Mouse (Mus musculus): Measurements from ENCODE around the gene Tspan9. TPM values are rescaled to one million over a fixed set of nuclear protein-coding genes. Genes with fewer than 3 reads are reported as not detected.

Tspan9 gene
- polyA plus RNA-seq, 1 experiment from 2014 or later, result 34.5 TPM

DNA sequence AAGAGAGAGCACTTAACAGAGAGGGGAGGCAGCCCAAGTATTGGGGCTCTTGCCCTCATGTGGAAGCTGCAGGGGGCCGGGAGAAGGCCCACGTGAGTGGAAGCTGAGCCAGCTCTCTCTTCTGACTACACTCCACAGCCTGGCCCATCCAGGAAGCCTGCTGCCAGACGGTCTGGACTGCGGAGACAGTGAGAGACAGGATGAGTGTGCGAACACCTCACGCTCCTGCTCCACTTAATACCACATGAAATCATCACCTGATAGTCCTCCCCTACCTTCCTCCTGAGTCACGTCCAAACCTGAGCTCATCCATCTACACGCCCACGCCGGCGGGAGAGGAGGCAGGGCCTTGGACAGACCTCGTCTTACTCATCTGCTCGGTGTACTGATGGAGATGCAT lies 81.2 kb downstream of the Tspan9 start:
- no peak for ATAC-seq (ENCODE audit: low FRiP score)
- Histone ChIP-seq H3K9ac (no peak overlapping the region), H3K4me2 (no peak overlapping the region), H3K27ac (no peak overlapping the region), H3K9me3 (no peaks in the 10 kb centered on the region), H3K36me3 (replicated peaks) (no peaks in the 10 kb centered on the region), H3K27me3 (no peaks in the 10 kb centered on the region), H3K4me1 (peaks cover 21% of the 10 kb centered on the region), H3K4me3 (replicated peaks) (no peak overlapping the region)
- 93% methylated on average over 13 of the region's 13 CpGs for WGBS

DNA sequence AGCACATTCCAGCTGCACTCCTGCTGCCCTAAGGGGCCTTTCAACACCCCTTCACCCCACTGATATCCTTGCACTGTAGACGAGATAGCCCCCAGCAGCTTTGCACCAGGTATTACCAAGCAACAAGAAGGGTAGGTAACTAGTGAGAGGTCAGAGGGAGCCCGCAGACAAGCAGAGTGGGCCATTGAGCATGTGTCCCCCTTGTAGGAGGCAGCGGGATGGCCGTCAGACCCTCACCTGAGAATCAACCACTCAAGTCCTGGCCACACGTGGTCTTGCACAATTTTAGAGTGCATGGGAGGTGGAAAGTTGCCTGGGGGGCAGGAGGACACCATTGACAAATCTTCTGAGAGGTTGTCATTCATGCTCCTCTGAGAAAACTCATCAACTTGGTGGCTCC lies 82.1 kb downstream of the Tspan9 start:
- Histone ChIP-seq H3K27me3 (no peaks in the 10 kb centered on the region), H3K4me2 (no peak overlapping the region), H3K27ac (no peak overlapping the region), H3K9me3 (no peaks in the 10 kb centered on the region), H3K36me3 (replicated peaks) (no peaks in the 10 kb centered on the region), H3K9ac (no peak overlapping the region), H3K4me3 (replicated peaks) (no peak overlapping the region), H3K4me1 (peaks cover 18% of the 10 kb centered on the region)
- WGBS, result 82% methylated on average over 5 of the region's 5 CpGs
- ATAC-seq (ENCODE audit: low FRiP score), result no peak

DNA sequence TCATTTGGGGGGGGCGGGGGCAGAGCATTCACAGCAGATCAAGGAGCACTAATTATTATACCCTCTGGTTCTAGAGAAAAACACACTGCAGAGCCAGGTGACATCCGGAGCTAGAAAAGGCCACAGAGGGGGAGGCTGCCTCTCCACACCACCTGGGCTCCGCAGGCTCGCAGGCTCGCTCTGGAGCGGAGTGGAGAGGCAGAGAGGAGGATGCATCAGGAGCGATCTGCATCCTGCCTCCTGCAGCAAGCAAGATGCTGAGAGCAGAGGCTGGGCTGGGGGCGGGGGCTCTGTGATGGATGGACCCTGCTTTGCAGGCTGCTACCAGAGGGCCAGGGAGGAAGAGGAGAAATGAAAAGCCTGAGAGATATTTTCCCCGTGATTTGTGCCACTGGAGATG lies 84.8 kb downstream of the Tspan9 start:
- H3K9ac ChIP-seq, result no peak overlapping the region
- no peaks in the 10 kb centered on the region for H3K36me3 ChIP-seq (replicated peaks)
- ATAC-seq (ENCODE audit: low FRiP score), result 0 out of 2 replicates have a peak, but pooled peaks have one; percentile 53
- H3K27ac ChIP-seq, result no peak overlapping the region; the same call in 1 of the 2 replicates
- no peaks in the 10 kb centered on the region for H3K9me3 ChIP-seq
- peaks cover 13% of the 10 kb centered on the region for H3K4me1 ChIP-seq
- no peak overlapping the region for H3K4me2 ChIP-seq
- WGBS, result 46% methylated on average over 9 of the region's 9 CpGs
- H3K4me3 ChIP-seq (replicated peaks), result no peak overlapping the region
- H3K27me3 ChIP-seq, result no peaks in the 10 kb centered on the region

DNA sequence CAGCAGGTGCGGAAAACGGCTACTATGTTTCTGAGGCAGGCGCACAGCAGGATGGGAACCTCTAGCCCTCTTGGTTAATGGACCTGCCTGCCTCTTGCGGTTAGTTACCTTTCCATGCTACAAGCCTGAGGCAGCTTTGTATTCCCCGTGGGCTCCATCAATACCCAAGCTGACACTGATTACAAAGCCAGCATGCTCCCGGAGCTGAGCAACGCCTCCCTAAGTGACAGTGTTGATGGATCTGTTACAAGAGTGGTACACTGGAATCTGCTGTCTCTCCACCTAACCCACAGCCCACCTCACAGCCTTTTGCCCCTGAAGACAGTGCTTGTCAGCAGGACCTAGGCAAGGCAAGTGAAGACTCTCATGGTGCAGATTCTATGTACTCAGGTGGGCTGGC lies 85.2 kb downstream of the Tspan9 start:
- Histone ChIP-seq H3K4me1 (peaks cover 17% of the 10 kb centered on the region), H3K4me3 (replicated peaks) (no peak overlapping the region), H3K27me3 (no peaks in the 10 kb centered on the region), H3K36me3 (replicated peaks) (no peaks in the 10 kb centered on the region), H3K4me2 (no peak overlapping the region), H3K27ac (no peak overlapping the region; the same call in 1 of the 2 replicates), H3K9me3 (no peaks in the 10 kb centered on the region), H3K9ac (no peak overlapping the region)
- no peak for ATAC-seq (ENCODE audit: low FRiP score)
- WGBS, result 38% methylated on average over 7 of the region's 7 CpGs

DNA sequence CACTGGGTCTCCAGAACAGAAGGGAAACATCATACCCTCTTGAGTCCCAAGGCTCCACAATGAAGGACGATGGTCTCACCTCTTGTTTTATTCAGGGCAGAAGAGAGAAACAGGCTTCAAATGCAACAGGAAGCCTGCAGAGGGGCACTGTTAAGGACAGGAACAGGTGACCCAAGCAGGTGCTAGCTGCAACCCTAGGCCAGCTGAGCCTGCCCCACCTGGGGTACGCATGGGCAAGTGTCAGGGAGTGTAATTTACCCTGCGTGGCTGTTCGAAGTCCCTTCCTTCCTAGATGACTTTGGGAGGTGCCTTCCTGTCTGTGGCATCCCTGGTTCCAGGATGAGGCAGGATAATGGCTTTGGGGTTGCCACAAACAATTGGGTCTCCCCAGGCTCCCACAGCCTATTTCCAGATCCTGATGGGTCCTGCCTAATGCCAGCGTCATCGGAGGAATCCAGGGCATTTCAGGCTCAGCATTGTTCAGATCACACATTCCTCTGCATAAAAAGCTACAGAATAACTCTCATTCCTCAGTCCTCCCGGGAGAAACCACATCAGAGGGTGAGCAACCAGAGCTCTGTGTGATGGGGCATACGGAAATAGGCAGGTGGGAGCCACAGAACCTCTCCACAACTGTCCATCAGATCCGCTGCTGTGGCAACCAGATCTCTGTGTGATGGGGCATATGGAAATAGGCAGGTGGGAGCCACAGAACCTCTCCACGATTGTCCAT lies 90.2 kb downstream of the Tspan9 start:
- no peaks in the 10 kb centered on the region for H3K36me3 ChIP-seq (replicated peaks)
- H3K4me3 ChIP-seq (replicated peaks), result no peak overlapping the region
- H3K4me2 ChIP-seq, result no peak overlapping the region
- peaks cover 13% of the 10 kb centered on the region for H3K4me1 ChIP-seq
- H3K27me3 ChIP-seq, result no peaks in the 10 kb centered on the region
- 68% methylated on average over 10 of the region's 10 CpGs for WGBS
- no peaks in the 10 kb centered on the region for H3K9me3 ChIP-seq
- no peak for ATAC-seq (ENCODE audit: low FRiP score)
- H3K27ac ChIP-seq, result no peak overlapping the region
- no peak overlapping the region for H3K9ac ChIP-seq

DNA sequence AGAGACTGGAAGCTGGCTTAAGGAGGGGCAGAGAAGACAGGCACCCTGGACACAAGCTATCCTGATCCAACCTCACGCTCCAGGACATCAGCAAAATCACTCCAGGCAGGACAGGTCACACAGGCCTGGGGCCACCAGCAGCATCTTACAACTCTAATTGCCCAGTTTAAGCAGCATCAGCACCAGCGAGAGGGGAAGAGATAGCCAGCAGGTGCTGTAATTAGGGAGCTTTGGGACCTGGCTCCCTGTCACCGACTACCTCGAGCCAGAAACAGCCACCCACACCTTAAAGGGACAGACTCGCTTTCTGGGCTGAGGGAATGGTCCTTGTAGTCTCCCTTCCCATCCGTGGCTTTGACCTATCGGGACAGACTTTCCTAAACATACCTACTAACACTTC lies 95.7 kb downstream of the Tspan9 start:
- Histone ChIP-seq H3K4me2 (no peak overlapping the region), H3K4me3 (replicated peaks) (no peak overlapping the region), H3K9me3 (no peaks in the 10 kb centered on the region), H3K4me1 (peaks cover 18% of the 10 kb centered on the region), H3K9ac (no peak overlapping the region), H3K36me3 (replicated peaks) (no peaks in the 10 kb centered on the region), H3K27ac (no peak overlapping the region), H3K27me3 (0 out of 2 replicates have a peak, but pooled peaks cover 3% of the 10 kb centered on the region)
- ATAC-seq (ENCODE audit: low FRiP score), result no peak
- WGBS, result 59% methylated on average over 7 of the region's 7 CpGs

DNA sequence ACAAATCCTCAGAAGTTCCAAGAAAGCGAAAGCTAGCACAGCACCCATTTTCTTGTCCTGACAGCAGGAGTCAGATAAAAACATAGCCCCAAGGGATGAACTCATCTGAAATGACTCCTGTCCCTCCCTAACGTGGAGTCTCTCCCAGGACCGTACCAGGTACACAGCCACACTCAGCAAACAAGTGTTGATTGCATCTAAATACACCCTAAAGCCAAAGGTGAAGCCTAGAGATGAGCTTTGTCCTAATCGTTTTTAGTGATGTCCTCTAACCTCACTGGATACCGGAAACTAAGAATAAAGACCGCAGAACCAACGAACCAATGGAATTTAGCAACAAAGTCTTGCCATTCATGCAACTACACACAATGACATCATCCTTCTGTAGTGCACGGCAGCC lies 96.2 kb downstream of the Tspan9 start:
- Histone ChIP-seq H3K27me3 (0 out of 2 replicates have a peak, but pooled peaks cover 3% of the 10 kb centered on the region), H3K4me3 (replicated peaks) (no peak overlapping the region), H3K4me1 (peaks cover 22% of the 10 kb centered on the region), H3K36me3 (replicated peaks) (no peaks in the 10 kb centered on the region), H3K9me3 (no peaks in the 10 kb centered on the region), H3K4me2 (no peak overlapping the region), H3K9ac (no peak overlapping the region), H3K27ac (no peak overlapping the region)
- no peak for ATAC-seq (ENCODE audit: low FRiP score)
- 81% methylated on average over 8 of the region's 8 CpGs for WGBS

DNA sequence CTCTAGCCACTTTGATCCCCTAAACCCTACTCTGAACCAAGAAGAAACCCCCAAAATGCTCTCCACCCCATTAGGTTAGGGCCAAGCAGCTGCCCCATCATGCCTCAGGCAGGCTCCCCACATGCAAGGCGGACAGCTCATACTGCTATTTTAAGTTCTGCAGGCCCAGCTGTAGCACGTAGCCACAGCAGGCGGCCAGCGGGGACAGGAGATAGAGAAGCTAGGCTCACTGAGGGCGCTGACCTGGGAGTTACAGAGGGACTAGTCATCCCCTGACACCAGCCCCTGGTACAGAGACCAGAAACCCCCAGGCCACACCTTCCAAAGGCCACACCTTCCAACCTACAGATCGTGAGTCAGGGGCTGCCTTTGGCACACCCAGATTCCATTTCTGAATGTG lies 96.6 kb downstream of the Tspan9 start:
- Histone ChIP-seq H3K4me3 (replicated peaks) (no peak overlapping the region), H3K36me3 (replicated peaks) (no peaks in the 10 kb centered on the region), H3K27ac (no peak overlapping the region), H3K9me3 (no peaks in the 10 kb centered on the region), H3K4me2 (no peak overlapping the region), H3K27me3 (0 out of 2 replicates have a peak, but pooled peaks cover 3% of the 10 kb centered on the region), H3K9ac (no peak overlapping the region), H3K4me1 (peaks cover 23% of the 10 kb centered on the region)
- WGBS, result 77% methylated on average over 6 of the region's 6 CpGs
- ATAC-seq (ENCODE audit: low FRiP score), result no peak

DNA sequence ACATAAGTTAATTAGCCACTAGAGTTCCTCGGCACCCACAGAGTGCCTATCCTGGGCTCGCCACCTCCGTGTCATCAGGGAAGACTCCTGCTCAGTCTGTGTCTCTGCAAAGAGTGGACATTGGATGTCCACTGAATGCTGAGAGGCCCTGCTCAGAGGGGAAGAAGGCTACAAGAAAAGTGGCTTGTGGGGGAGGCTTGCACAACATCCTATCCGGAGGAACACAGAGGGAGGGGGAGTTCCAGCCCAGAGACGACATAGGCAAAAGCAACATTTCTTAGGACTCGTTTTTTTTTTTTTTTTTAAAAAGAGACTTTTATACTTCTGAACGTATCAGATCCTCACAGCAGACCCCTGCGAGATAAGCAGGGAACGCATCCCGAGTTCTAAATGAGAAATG lies 98.7 kb downstream of the Tspan9 start:
- H3K4me2 ChIP-seq, result no peak overlapping the region
- H3K36me3 ChIP-seq (replicated peaks), result no peaks in the 10 kb centered on the region
- H3K4me1 ChIP-seq, result peaks cover 21% of the 10 kb centered on the region
- no peak for ATAC-seq (ENCODE audit: low FRiP score)
- no peak overlapping the region for H3K4me3 ChIP-seq (replicated peaks)
- H3K9me3 ChIP-seq, result no peaks in the 10 kb centered on the region
- no peak overlapping the region for H3K9ac ChIP-seq
- peaks cover 3% of the 10 kb centered on the region; the same call in 1 of the 2 replicates for H3K27me3 ChIP-seq
- H3K27ac ChIP-seq, result no peak overlapping the region
- 77% methylated on average over 10 of the region's 10 CpGs for WGBS

DNA sequence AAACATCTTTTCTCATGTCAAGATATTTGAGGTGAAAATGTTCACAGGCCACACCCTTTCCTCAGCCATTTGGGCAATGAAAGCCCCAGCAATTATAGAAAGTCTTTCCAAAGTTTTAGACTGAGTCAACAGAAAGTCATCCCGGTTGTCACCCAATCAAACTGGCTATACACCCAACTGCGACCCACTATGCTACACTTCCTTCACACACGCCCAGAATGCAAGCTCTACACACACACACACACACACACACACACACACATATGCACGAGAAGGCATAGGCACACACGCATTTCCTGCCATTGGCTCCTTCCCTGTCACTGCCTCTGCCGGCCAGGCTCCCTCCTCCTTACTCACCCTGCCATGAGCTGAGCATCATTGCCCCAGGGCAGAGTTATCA lies 99.9 kb downstream of the Tspan9 start:
- Histone ChIP-seq H3K9ac (no peak overlapping the region), H3K27ac (no peak overlapping the region), H3K4me3 (replicated peaks) (no peak overlapping the region), H3K4me2 (no peak overlapping the region), H3K27me3 (peaks cover 3% of the 10 kb centered on the region), H3K36me3 (replicated peaks) (no peaks in the 10 kb centered on the region), H3K4me1 (peaks cover 22% of the 10 kb centered on the region), H3K9me3 (no peaks in the 10 kb centered on the region)
- WGBS, result 84% methylated on average over 6 of the region's 6 CpGs
- no peak for ATAC-seq (ENCODE audit: low FRiP score)

DNA sequence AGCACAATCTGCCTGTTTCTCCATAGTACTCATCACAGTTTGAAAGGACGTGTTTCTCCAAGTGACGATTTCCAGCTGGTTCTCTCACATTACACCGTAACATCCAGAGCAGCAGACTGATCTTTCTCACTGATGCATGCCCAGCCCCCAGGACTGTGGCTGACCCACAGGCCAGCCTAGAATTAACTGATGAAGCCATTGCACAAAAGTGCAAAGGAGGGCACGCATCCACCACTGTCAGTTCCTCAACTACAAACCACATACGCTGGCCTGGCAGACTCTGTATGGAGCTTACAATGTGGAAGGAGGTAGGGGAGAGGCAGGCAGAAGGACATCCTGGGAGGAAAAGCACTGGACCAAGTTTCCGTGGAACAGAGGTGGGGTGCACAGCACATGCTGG lies 101.6 kb downstream of the Tspan9 start:
- Histone ChIP-seq H3K4me2 (no peak overlapping the region), H3K9me3 (no peaks in the 10 kb centered on the region), H3K27ac (no peak overlapping the region), H3K4me1 (peaks cover 25% of the 10 kb centered on the region), H3K4me3 (replicated peaks) (no peak overlapping the region), H3K36me3 (replicated peaks) (no peaks in the 10 kb centered on the region), H3K27me3 (peaks cover 15% of the 10 kb centered on the region), H3K9ac (no peak overlapping the region)
- ATAC-seq (ENCODE audit: low FRiP score), result no peak
- WGBS, result 70% methylated on average over 6 of the region's 6 CpGs

DNA sequence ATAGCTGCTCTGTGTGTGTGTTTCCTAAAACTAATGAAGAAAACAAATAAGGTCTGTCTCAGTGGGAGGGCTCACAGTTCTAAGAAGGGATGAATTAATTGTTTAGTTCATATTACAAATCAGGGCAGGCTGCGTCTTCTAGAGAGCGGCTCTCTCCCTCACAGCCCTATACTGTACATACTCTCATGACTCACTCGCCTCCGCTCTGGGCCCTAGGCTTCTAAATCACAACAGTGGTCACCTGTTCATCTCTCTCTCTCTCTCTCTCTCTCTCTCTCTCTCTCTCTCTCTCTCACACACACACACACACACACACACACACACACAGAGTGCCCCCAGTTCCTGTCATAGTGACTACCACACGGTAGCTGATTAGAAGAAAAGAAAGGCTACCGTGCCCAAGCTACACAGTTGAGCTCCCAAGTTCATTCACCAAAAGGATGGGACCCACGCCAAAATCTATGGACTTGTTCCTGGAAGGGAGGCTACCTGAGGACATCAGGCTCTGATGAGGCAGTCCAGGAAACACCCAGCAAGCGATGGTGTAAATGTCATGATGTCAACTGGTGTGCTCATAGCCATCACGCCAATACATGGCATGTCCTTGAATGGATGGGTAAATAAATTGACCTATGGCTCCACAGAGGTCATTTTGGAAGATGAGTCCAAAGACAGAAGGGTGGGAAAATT lies 104.2 kb downstream of the Tspan9 start:
- H3K4me3 ChIP-seq (replicated peaks), result no peak overlapping the region
- WGBS, result 81% methylated on average over 9 of the region's 9 CpGs
- ATAC-seq (ENCODE audit: low FRiP score), result no peak
- H3K4me1 ChIP-seq, result peaks cover 37% of the 10 kb centered on the region
- no peak overlapping the region for H3K27ac ChIP-seq
- peaks cover 40% of the 10 kb centered on the region for H3K27me3 ChIP-seq
- H3K36me3 ChIP-seq (replicated peaks), result no peaks in the 10 kb centered on the region
- no peak overlapping the region for H3K4me2 ChIP-seq
- no peaks in the 10 kb centered on the region for H3K9me3 ChIP-seq
- no peak overlapping the region for H3K9ac ChIP-seq

DNA sequence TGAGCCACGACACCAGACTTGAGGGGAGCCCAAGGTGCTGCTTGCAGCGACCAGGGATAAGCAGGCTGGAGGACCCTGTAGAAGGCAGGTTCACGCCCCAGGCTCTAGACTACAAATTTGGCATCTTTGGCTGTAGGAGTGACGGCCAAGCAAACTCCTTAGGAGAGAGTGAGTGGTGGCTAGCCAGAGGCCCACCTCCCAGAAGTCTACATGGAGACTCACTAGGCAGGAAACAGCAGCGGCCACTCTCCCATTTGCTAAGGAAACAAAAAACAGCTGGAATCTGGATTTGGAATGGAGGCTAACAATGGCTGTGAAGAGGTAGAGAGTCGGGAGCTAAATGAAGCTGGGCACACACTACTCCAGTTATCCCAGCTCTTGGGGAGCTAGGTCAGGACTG lies 104.8 kb downstream of the Tspan9 start:
- Histone ChIP-seq H3K4me3 (replicated peaks) (no peak overlapping the region), H3K9ac (no peak overlapping the region), H3K27ac (no peak overlapping the region), H3K4me2 (no peak overlapping the region), H3K27me3 (peaks cover 45% of the 10 kb centered on the region), H3K4me1 (peaks cover 41% of the 10 kb centered on the region), H3K9me3 (no peaks in the 10 kb centered on the region), H3K36me3 (replicated peaks) (no peaks in the 10 kb centered on the region)
- 36% methylated on average over 6 of the region's 6 CpGs for WGBS
- ATAC-seq (ENCODE audit: low FRiP score), result no peak

All from forebrain, embryonic 12.5 days (tissue).